Mouse (Mus musculus) CH12.LX (cell line): ENCODE data around the gene Armh1.

Experiments
- CTCF ChIP-seq, 2 experiments: IDR thresholded peaks in 1 of 2; conservative IDR thresholded peaks in 1 of 2; 2 replicates each; pipeline ENCODE4 v1.5.1; 2011 to 2012; ENCODE audit warnings: low read depth in 2 of 2, low read length in 2 of 2, improper control_type of control experiment in 1 of 2, inconsistent platforms in 1 of 2, mild to moderate bottlenecking in 1 of 2, moderate library complexity in 1 of 2
- HCFC1 ChIP-seq: IDR thresholded peaks from 2 replicates; pipeline ENCODE4 v1.6.1; 2012; ENCODE audit warnings: low read depth, mild to moderate bottlenecking, inconsistent platforms, low read length, improper control_type of control experiment
- MAFK ChIP-seq: IDR thresholded peaks from 2 replicates; pipeline ENCODE4 v1.6.1; 2011; ENCODE audit warnings: low read length, improper control_type of control experiment; ENCODE audit not compliant: insufficient replicate concordance
- MEF2A ChIP-seq: IDR thresholded peaks from 2 replicates; pipeline ENCODE4 v1.6.1; 2014; ENCODE audit warnings: low read depth, mild to moderate bottlenecking, inconsistent platforms, low read length, improper control_type of control experiment, borderline replicate concordance
- NELFE ChIP-seq: IDR thresholded peaks from 2 replicates; pipeline ENCODE4 v1.6.1; 2011; ENCODE audit warnings: low read depth, low read length, improper control_type of control experiment
- POLR2A ChIP-seq: IDR thresholded peaks from 2 replicates; pipeline ENCODE4 v1.6.1; 2011; ENCODE audit warnings: low read depth, mild to moderate bottlenecking, improper control_type of control experiment, low read length
- POLR2AphosphoS2 ChIP-seq: IDR thresholded peaks from 2 replicates; pipeline ENCODE4 v1.6.1; 2011; ENCODE audit warnings: low read depth, low read length, improper control_type of control experiment
- USF1 ChIP-seq: IDR thresholded peaks from 2 replicates; pipeline ENCODE4 v1.6.1; 2014; ENCODE audit warnings: low read depth, mild to moderate bottlenecking, inconsistent platforms, low read length, improper control_type of control experiment
- ZKSCAN1 ChIP-seq: IDR thresholded peaks from 2 replicates; pipeline ENCODE4 v1.6.1; 2012; ENCODE audit warnings: low read depth, inconsistent platforms, low read length, improper control_type of control experiment, borderline replicate concordance

DNA sequence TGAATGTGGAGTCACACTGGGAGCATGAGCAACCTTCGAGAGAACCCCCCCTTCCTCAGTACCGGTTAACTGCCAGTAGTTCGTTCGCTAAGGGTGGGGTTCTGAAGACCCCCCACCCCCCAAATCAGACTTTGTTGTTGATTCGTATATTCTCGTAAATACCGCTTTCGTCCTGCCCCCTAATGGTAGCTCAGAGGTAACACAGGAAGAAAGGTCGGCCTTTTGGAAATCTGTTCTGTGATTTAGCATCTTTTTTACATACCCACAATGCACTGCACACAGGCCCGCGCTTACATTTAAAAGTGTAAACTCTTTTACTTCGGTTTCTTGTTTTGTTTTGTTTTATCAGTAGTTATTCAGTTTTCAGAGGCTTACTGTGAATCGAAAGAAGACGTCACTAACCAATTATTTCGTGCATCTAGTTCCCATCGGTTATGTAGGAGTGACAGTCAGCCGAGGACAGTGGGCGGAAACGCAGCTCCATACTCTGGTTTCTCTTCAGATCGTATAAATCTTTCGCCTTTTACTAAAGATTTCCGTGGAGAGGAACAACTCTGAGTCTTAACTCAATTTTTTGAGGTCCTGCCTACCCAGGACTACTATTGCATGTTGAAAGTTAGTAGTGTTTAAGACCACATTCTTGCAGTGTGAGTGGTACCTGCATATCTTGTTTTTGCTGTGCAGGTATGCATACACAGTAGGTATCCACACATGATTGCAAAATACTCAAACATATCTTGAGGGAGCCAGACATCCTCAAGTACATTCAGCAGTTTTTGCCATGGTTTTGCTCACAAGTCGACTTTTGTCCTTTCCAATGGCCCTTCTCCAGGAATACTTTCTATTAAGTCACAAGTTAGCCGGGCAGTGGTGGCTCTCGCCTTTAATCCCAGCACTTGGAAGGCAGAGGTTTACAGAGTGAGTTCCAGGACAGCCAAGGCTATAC is 49.6 kb downstream of the Armh1 start:
- TF ChIP-seq CTCF (conservative IDR thresholded peaks at IDR 0.05 in 1 of 2, IDR thresholded peaks at IDR 0.05 in 1 of 2; ENCODE audit: low read depth in 2 of 2, low read length in 2 of 2) (peak; percentile 59 to 80; a peak in 3 of 4 replicates), POLR2A (peak; percentile 99), POLR2AphosphoS2 (peak; percentile 100), NELFE (peak; percentile 99), HCFC1 (peak; percentile 78), MEF2A (peak; percentile 73; the same call in 1 of the 2 replicates), MAFK (peak; percentile 96), ZKSCAN1 (no peak), USF1 (no peak)
